Mouse (Mus musculus): ENCODE results near the gene Chd2.

DNA sequence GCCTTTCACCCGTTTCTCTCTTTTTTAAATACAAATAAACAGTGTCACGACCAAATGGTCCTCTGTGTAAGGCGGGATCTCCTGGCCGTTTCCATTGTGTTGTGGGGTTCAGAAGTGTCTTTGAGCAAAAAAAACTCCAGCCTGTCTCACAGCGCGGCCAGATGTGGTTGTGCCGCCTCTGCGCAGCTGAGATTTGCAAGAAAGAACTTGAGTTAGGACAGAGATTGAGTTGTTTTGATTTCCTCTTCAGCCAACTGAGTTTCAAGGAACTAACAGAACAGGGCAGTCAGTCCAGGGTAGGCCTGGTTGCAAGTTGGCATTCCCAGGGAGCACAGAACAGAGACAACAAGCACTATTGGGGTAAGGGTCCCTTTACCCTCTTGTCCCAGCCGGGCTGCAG is 149.3 kb downstream of the Chd2 start:
- TF ChIP-seq EP300 (optimal IDR thresholded peaks at IDR 0.05), result no peak
- TF ChIP-seq CTCF (IDR thresholded peaks at IDR 0.05; ENCODE audit: low read depth), result no peak

Data from stomach, postnatal 0 days (tissue).